9 mouse cellular contexts compared by ENCODE assay signal in the genomic region with DNA sequence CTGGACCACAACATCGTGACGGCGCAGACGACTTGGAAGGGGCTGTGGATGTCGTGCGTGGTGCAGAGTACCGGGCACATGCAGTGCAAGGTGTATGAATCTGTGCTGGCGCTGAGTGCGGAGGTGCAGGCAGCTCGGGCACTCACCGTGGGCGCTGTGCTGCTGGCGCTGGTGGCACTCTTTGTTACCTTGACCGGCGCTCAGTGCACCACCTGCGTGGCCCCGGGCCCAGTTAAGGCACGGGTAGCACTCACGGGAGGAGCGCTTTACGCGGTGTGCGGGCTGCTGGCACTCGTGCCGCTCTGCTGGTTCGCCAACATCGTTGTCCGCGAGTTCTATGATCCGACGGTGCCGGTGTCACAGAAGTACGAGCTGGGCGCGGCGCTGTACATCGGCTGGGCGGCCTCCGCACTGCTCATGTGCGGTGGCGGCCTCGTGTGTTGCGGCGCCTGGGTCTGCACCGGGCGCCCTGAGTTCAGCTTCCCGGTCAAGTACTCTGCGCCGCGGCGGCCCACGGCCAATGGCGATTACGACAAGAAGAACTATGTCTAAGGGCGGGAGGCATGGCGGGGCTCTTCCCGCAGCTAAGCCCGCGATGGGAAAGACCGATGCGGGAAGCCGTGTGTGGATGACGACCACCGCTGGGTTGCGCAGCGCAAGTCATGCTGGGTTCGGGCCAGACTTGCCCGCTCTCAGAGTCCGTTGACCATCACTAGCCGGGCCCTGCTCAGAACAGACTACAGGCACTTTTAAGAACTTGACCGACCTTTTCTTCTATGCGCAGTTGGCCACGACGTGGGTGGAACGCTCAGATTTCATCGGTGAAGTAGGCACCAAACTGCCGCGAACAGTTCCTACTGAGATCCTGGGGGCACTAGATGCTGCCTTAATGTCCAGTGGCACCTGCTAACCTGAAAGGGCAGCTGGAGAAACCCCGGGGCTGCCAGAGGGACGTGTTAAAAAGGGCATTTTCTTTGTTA. TPM values are rescaled to one million over a fixed set of nuclear protein-coding genes. Genes with fewer than 3 reads are reported as not detected.
A peak's percentile ranks its signal among the peaks of the same experiment; 100 is the strongest.
DNase-seq lines count a peak whose midpoint lies in the region; ATAC-seq and TF ChIP-seq lines count a peak whose summit lies in the region.
"Had no signal": no experiment of that assay in that cellular context is flagged by ENCODE, and none has a peak within 500 bp of the region (broad histone marks: within the 10 kb centered on the region; RNA-seq: fewer than 3 reads in every experiment).

No protein-coding gene starts in this region.

- peaks cover 14% of the 10 kb centered on the region; the same call in 1 of the 2 replicates for H3K4me1 ChIP-seq in kidney, embryonic 14.5 days (ENCODE audit: control insufficient read depth, insufficient read depth, low read length)
- peaks cover 33% of the 10 kb centered on the region for H3K4me1 ChIP-seq in embryonic facial prominence, embryonic 10.5 days
- peaks cover 6% of the 10 kb centered on the region; the same call in 1 of the 2 replicates for H3K4me1 ChIP-seq in hindbrain, embryonic 14.5 days (replicated peaks; ENCODE audit: control insufficient read depth, insufficient read depth, low read length)
- no peaks in the 10 kb centered on the region for H3K4me1 ChIP-seq in stomach, postnatal 0 days (replicated peaks; ENCODE audit: control insufficient read depth, insufficient read depth)

- peak overlapping the region; percentile 73 for H3K9ac ChIP-seq in kidney, embryonic 14.5 days (ENCODE audit: low read depth, low read length)
- H3K9ac ChIP-seq in hindbrain, embryonic 14.5 days, result peak overlapping the region; percentile 54
- peak overlapping the region; percentile 51 for H3K9ac ChIP-seq in stomach, postnatal 0 days (ENCODE audit: low read length)

- no peak for DNase-seq in kidney, adult 9 months
- DNase-seq in embryonic facial prominence, embryonic 10.5 days (ENCODE audit: low spot score), result peak; percentile 57
- DNase-seq in hindbrain, embryonic 14.5 days (ENCODE audit: low spot score), result no peak
- DNase-seq in lung, postnatal 10 days, result peak; percentile 26
- peak; percentile 26 for DNase-seq in stomach, postnatal 0 days (ENCODE audit: low spot score)
- DNase-seq in gastrocnemius, adult 8-10 months (ENCODE audit: low spot score in 2 of 2), result no peak
- no peak for DNase-seq in cerebellum, postnatal 36 days

- peak overlapping the region; percentile 76 for H3K4me2 ChIP-seq in kidney, embryonic 14.5 days (replicated peaks; ENCODE audit: low read depth, low read length)
- H3K4me2 ChIP-seq in hindbrain, embryonic 14.5 days (replicated peaks), result peak overlapping the region; percentile 79
- peak overlapping the region; percentile 60 for H3K4me2 ChIP-seq in stomach, postnatal 0 days (replicated peaks; ENCODE audit: low read depth)

- no peak for TF ChIP-seq CTCF in stomach, postnatal 0 days (IDR thresholded peaks at IDR 0.05; ENCODE audit: low read depth)

- peak; percentile 10 for ATAC-seq in kidney, embryonic 14.5 days (ENCODE audit: low FRiP score, low TSS enrichment)
- peak; percentile 75 for ATAC-seq in hindbrain, embryonic 14.5 days (ENCODE audit: low FRiP score)
- peak; percentile 38; the same call in 1 of the 2 replicates for ATAC-seq in stomach, postnatal 0 days (ENCODE audit: low FRiP score, low TSS enrichment)
- ATAC-seq: Patski had no signal

- 2% methylated on average over 80 of the region's 80 CpGs for WGBS in kidney, embryonic 14.5 days
- WGBS in embryonic facial prominence, embryonic 10.5 days, result 3% methylated on average over 80 of the region's 80 CpGs
- 2% methylated on average over 75 of the region's 80 CpGs for WGBS in hindbrain, embryonic 14.5 days
- WGBS in stomach, postnatal 0 days, result 3% methylated on average over 80 of the region's 80 CpGs

- no peaks in the 10 kb centered on the region for H3K9me3 ChIP-seq in kidney, embryonic 14.5 days (ENCODE audit: control insufficient read depth, low read length)
- H3K9me3 ChIP-seq in embryonic facial prominence, embryonic 10.5 days, result no peaks in the 10 kb centered on the region
- H3K9me3 ChIP-seq in hindbrain, embryonic 14.5 days (ENCODE audit: control insufficient read depth, low read length), result no peaks in the 10 kb centered on the region
- H3K9me3 ChIP-seq in stomach, postnatal 0 days (ENCODE audit: control insufficient read depth, low read length), result no peaks in the 10 kb centered on the region

- peaks cover 45% of the 10 kb centered on the region for H3K27me3 ChIP-seq in kidney, embryonic 14.5 days (ENCODE audit: control insufficient read depth, insufficient read depth, low read length)
- H3K27me3 ChIP-seq in embryonic facial prominence, embryonic 10.5 days (replicated peaks; ENCODE audit: low read depth, poor library complexity, severe bottlenecking), result peaks cover 65% of the 10 kb centered on the region
- peaks cover 43% of the 10 kb centered on the region for H3K27me3 ChIP-seq in hindbrain, embryonic 14.5 days (ENCODE audit: control insufficient read depth, insufficient read depth, low read length)
- H3K27me3 ChIP-seq in stomach, postnatal 0 days (ENCODE audit: control insufficient read depth, insufficient read depth, low read length), result peaks cover 9% of the 10 kb centered on the region; the same call in 1 of the 2 replicates

- H3K36me3 ChIP-seq in kidney, embryonic 14.5 days (ENCODE audit: control insufficient read depth, insufficient read depth, low read length), result peaks cover 15% of the 10 kb centered on the region; the same call in 1 of the 2 replicates
- peaks cover 28% of the 10 kb centered on the region for H3K36me3 ChIP-seq in embryonic facial prominence, embryonic 10.5 days (replicated peaks)
- H3K36me3 ChIP-seq in hindbrain, embryonic 14.5 days (replicated peaks; ENCODE audit: control insufficient read depth, insufficient read depth), result no peaks in the 10 kb centered on the region
- no peaks in the 10 kb centered on the region for H3K36me3 ChIP-seq in stomach, postnatal 0 days (ENCODE audit: control insufficient read depth, insufficient read depth, low read length)

- no peak for TF ChIP-seq EP300 in stomach, postnatal 0 days (optimal IDR thresholded peaks at IDR 0.05)

- peak overlapping the region; percentile 30; the same call in 1 of the 2 replicates for H3K27ac ChIP-seq in kidney, embryonic 14.5 days (ENCODE audit: low read depth, low read length)
- H3K27ac ChIP-seq in embryonic facial prominence, embryonic 10.5 days (replicated peaks), result peak overlapping the region; percentile 26
- peak overlapping the region; percentile 38 for H3K27ac ChIP-seq in hindbrain, embryonic 14.5 days
- H3K27ac ChIP-seq in stomach, postnatal 0 days (replicated peaks), result peak overlapping the region; percentile 35; the same call in 1 of the 2 replicates

- peak overlapping the region; percentile 56 for H3K4me3 ChIP-seq in kidney, embryonic 14.5 days (ENCODE audit: low read length)
- H3K4me3 ChIP-seq in embryonic facial prominence, embryonic 10.5 days, result peak overlapping the region; percentile 57
- H3K4me3 ChIP-seq in hindbrain, embryonic 14.5 days (replicated peaks; ENCODE audit: low read length), result peak overlapping the region; percentile 48
- peak overlapping the region; percentile 39 for H3K4me3 ChIP-seq in stomach, postnatal 0 days (ENCODE audit: low read depth, low read length)

RNA-seq across cellular contexts. Expression of a gene that starts 0.7 kb away (rescaled TPM):
- 64.0 and 87.0 TPM in 2 replicates for polyA plus RNA-seq in kidney, embryonic 14.5 days (2014; fragmentation: Nextera tagmentation; extraction: Ambion mirVana)
- 20.0 and 22.0 TPM in 2 replicates for polyA plus RNA-seq in embryonic facial prominence, embryonic 10.5 days (2016; fragmentation: Nextera tagmentation; extraction: Ambion mirVana)
- polyA plus RNA-seq in hindbrain, embryonic 14.5 days (2014; fragmentation: Nextera tagmentation; extraction: Ambion mirVana), result 115 and 122 TPM in 2 replicates
- polyA plus RNA-seq in stomach, postnatal 0 days (2015; fragmentation: Nextera tagmentation; extraction: Ambion mirVana), result 19.7 and 23.6 TPM in 2 replicates
- 1 to 10 TPM; 4.7 to 6.7 (median 5.6) TPM for total RNA-seq in gastrocnemius, adult 8-10 months (2022)
- polyA plus RNA-seq: Patski had no signal

RNA-seq across cellular contexts. Expression of a gene that starts 34.2 kb away (rescaled TPM):
- polyA plus RNA-seq in kidney, embryonic 14.5 days (2014; fragmentation: Nextera tagmentation; extraction: Ambion mirVana), result 65.7 and 83.8 TPM in 2 replicates
- polyA plus RNA-seq in embryonic facial prominence, embryonic 10.5 days (2016; fragmentation: Nextera tagmentation; extraction: Ambion mirVana), result 103 and 107 TPM in 2 replicates
- polyA plus RNA-seq in hindbrain, embryonic 14.5 days (2014; fragmentation: Nextera tagmentation; extraction: Ambion mirVana), result 68.2 and 90.8 TPM in 2 replicates
- polyA plus RNA-seq in stomach, postnatal 0 days (2015; fragmentation: Nextera tagmentation; extraction: Ambion mirVana), result 67.2 and 70.5 TPM in 2 replicates
- total RNA-seq in gastrocnemius, adult 8-10 months (2022), result 10 to 100 TPM; 42.1 to 47.5 (median 45.9) TPM

RNA-seq across cellular contexts. Expression of a gene that starts 34.4 kb away (rescaled TPM):
- polyA plus RNA-seq in kidney, embryonic 14.5 days (2014; fragmentation: Nextera tagmentation; extraction: Ambion mirVana), result 62.7 and 63.0 TPM in 2 replicates
- polyA plus RNA-seq in embryonic facial prominence, embryonic 10.5 days (2016; fragmentation: Nextera tagmentation; extraction: Ambion mirVana), result 73.8 and 77.3 TPM in 2 replicates
- 6.5 and 9.8 TPM in 2 replicates for polyA plus RNA-seq in hindbrain, embryonic 14.5 days (2014; fragmentation: Nextera tagmentation; extraction: Ambion mirVana)
- polyA plus RNA-seq in stomach, postnatal 0 days (2015; fragmentation: Nextera tagmentation; extraction: Ambion mirVana), result 8.8 and 10.1 TPM in 2 replicates
- 1 to 10 TPM; 1.4 to 3.1 (median 1.8) TPM for total RNA-seq in gastrocnemius, adult 8-10 months (2022)

RNA-seq across cellular contexts. Expression of a gene that starts 59.0 kb away (rescaled TPM):
- polyA plus RNA-seq in kidney, embryonic 14.5 days (2014; fragmentation: Nextera tagmentation; extraction: Ambion mirVana), result 36.2 and 40.1 TPM in 2 replicates
- 32.6 and 34.9 TPM in 2 replicates for polyA plus RNA-seq in embryonic facial prominence, embryonic 10.5 days (2016; fragmentation: Nextera tagmentation; extraction: Ambion mirVana)
- polyA plus RNA-seq in hindbrain, embryonic 14.5 days (2014; fragmentation: Nextera tagmentation; extraction: Ambion mirVana), result 24.7 and 31.7 TPM in 2 replicates
- polyA plus RNA-seq in stomach, postnatal 0 days (2015; fragmentation: Nextera tagmentation; extraction: Ambion mirVana), result 34.1 and 37.5 TPM in 2 replicates
- 10 to 100 TPM; 15.7 to 19.6 (median 17.1) TPM for total RNA-seq in gastrocnemius, adult 8-10 months (2022)

RNA-seq across cellular contexts. Expression of a gene that starts 59.0 kb away (rescaled TPM):
- not detected in 2 replicates for polyA plus RNA-seq in kidney, embryonic 14.5 days (2014; fragmentation: Nextera tagmentation; extraction: Ambion mirVana)
- polyA plus RNA-seq in embryonic facial prominence, embryonic 10.5 days (2016; fragmentation: Nextera tagmentation; extraction: Ambion mirVana), result not detected in 2 replicates
- polyA plus RNA-seq in hindbrain, embryonic 14.5 days (2014; fragmentation: Nextera tagmentation; extraction: Ambion mirVana), result not detected in 2 replicates
- not detected in 2 replicates for polyA plus RNA-seq in stomach, postnatal 0 days (2015; fragmentation: Nextera tagmentation; extraction: Ambion mirVana)
- 1 to 10 TPM in 1 of 4 experiments, under 1 TPM in 1, not detected in 2; 0.48 to 3.1 TPM for total RNA-seq in gastrocnemius, adult 8-10 months (2022)

Comparison
In these comparisons a context has a peak if more than half of its experiments do, and no peak if none do; other contexts are left out.
1. ATAC-seq: peak in every context shown above with its lines; median percentile 75 in hindbrain, embryonic 14.5 days; 38 in stomach, postnatal 0 days; 10 in kidney, embryonic 14.5 days.
2. DNase-seq: peak in embryonic facial prominence, embryonic 10.5 days (single experiment), lung, postnatal 10 days (single experiment) and stomach, postnatal 0 days (single experiment); none in kidney, adult 9 months (single experiment), hindbrain, embryonic 14.5 days (single experiment), gastrocnemius, adult 8-10 months (0 of 2) and cerebellum, postnatal 36 days (0 of 2).
3. Peak in every context shown above with its lines, with median percentiles within 50 percentile points of each other: H3K27ac ChIP-seq, H3K4me2 ChIP-seq, H3K4me3 ChIP-seq and H3K9ac ChIP-seq.